Mouse (Mus musculus): ENCODE data around the gene Cd247.

- TF ChIP-seq CTCF (IDR thresholded peaks at IDR 0.05; ENCODE audit: borderline replicate concordance, insufficient read depth, low read depth, low read length) = no peak
- no peak for TF ChIP-seq POLR2A (IDR thresholded peaks at IDR 0.05; ENCODE audit: borderline replicate concordance, insufficient read depth, low read length)
Measured at GRCm38 (mm10) chr1:165849458-165850445, 61.3 kb downstream of the Cd247 start.

Measured in cerebellum, adult 2 months (tissue).